Mouse (Mus musculus): ENCODE measurements around the gene Limk2. TPM values are rescaled to one million over a fixed set of nuclear protein-coding genes. Genes with fewer than 3 reads are reported as not detected.

Limk2 gene
- total RNA-seq, 2 experiments from 2014 or later, result 85.6 to 101 TPM

GRCm38 (mm10) chr11:3346351-3346750 is 62.6 kb downstream of the Limk2 start:
- intact Hi-C loops (cut with DNase I), result loop anchor here (2.0 kb wide), 1 partner anchor 62 kb away; the partner anchor contains the start of gene Limk2
- no peak for DNase-seq (ENCODE audit: low spot score in 2 of 2)

GRCm38 (mm10) chr11:3344916-3345315 is 64.1 kb downstream of the Limk2 start:
- no peak for DNase-seq (ENCODE audit: low spot score in 2 of 2)
- intact Hi-C loops (cut with DNase I), result no loop called here

- intact Hi-C loops (cut with DNase I), result no loop called here
- no peak for DNase-seq (ENCODE audit: low spot score in 2 of 2)
Observed at GRCm38 (mm10) chr11:3341476-3341875, 67.5 kb downstream of the Limk2 start.

- DNase-seq (ENCODE audit: low spot score in 2 of 2), result no peak
- intact Hi-C loops (cut with DNase I), result no loop called here
Observed at GRCm38 (mm10) chr11:3337961-3338360, 71.0 kb downstream of the Limk2 start.

GRCm38 (mm10) chr11:3337173-3337955 is 71.6 kb downstream of the Limk2 start:
- peak; percentile 67 to 92 for DNase-seq (ENCODE audit: low spot score in 2 of 2)
- intact Hi-C loops (cut with DNase I), result no loop called here

- no peak for DNase-seq (ENCODE audit: low spot score in 2 of 2)
- intact Hi-C loops (cut with DNase I), result no loop called here
Observed at GRCm38 (mm10) chr11:3336602-3337001, 72.4 kb downstream of the Limk2 start.

- no peak for DNase-seq (ENCODE audit: low spot score in 2 of 2)
- intact Hi-C loops (cut with DNase I), result no loop called here
Observed at GRCm38 (mm10) chr11:3335651-3336216, 73.3 kb downstream of the Limk2 start.

GRCm38 (mm10) chr11:3334711-3335316 is 74.2 kb downstream of the Limk2 start:
- intact Hi-C loops (cut with DNase I), result no loop called here

GRCm38 (mm10) chr11:3334141-3334710 is 74.8 kb downstream of the Limk2 start:
- no peak for DNase-seq (ENCODE audit: low spot score in 2 of 2)
- intact Hi-C loops (cut with DNase I), result no loop called here

More at GRCm38 (mm10) chr11:3334711-3335316, 74.2 kb downstream of the Limk2 start:
- DNase-seq (ENCODE audit: low spot score in 2 of 2), result no peak

GRCm38 (mm10) chr11:3333111-3333695 is 75.8 kb downstream of the Limk2 start:
- DNase-seq (ENCODE audit: low spot score in 2 of 2), result no peak
- intact Hi-C loops (cut with DNase I), result no loop called here

GRCm38 (mm10) chr11:3331756-3332642 is 77.0 kb downstream of the Limk2 start:
- DNase-seq (ENCODE audit: low spot score in 2 of 2), result peak; percentile 93 to 97
- intact Hi-C loops (cut with DNase I), result loop anchor here (1.0 to 2.0 kb wide), 2 partner anchors 43 to 65 kb away; partner anchors contain the start of gene Drg1

GRCm38 (mm10) chr11:3330991-3331750 is 77.8 kb downstream of the Limk2 start:
- intact Hi-C loops (cut with DNase I), result loop anchor here (1.0 to 2.0 kb wide), 2 partner anchors 42 to 64 kb away; partner anchors contain the start of gene Drg1
- peak in 1 of 2 experiments; percentile 30 for DNase-seq (ENCODE audit: low spot score in 2 of 2)

GRCm38 (mm10) chr11:3330566-3330965 is 78.4 kb downstream of the Limk2 start:
- peak; percentile 82 to 91 for DNase-seq (ENCODE audit: low spot score in 2 of 2)
- intact Hi-C loops (cut with DNase I), result loop anchor here (2.0 kb wide), 1 partner anchor 64 kb away; the partner anchor contains the start of gene Drg1

GRCm38 (mm10) chr11:3329891-3330451 is 79.0 kb downstream of the Limk2 start, which contains the start of gene Pik3ip1:
TSS of gene Pik3ip1 (plus strand) at chr11:3330401.
- DNase-seq (ENCODE audit: low spot score in 2 of 2), result peak in 1 of 2 experiments; percentile 48
- intact Hi-C loops (cut with DNase I), result loop anchor here (2.0 kb wide), 1 partner anchor 63 kb away; the partner anchor contains the start of gene Drg1

GRCm38 (mm10) chr11:3328806-3329775 is 79.9 kb downstream of the Limk2 start:
- no peak for DNase-seq (ENCODE audit: low spot score in 2 of 2)
- intact Hi-C loops (cut with DNase I), result no loop called here

GRCm38 (mm10) chr11:3328271-3328670 is 80.7 kb downstream of the Limk2 start:
- no peak for DNase-seq (ENCODE audit: low spot score in 2 of 2)
- intact Hi-C loops (cut with DNase I), result no loop called here

Data from left cerebral cortex, postnatal 25 days (tissue).